Mouse (Mus musculus) left cerebral cortex, adult 2 months (tissue): ENCODE data around the gene Gm3336. TPM values are rescaled to one million over a fixed set of nuclear protein-coding genes. Genes with fewer than 3 reads are reported as not detected.

Experiments used
- DNase-seq, 2 experiments: peaks; one replicate each; pipeline ENCODE4 v3.0.0; 2021 to 2022; ENCODE audit warnings: low spot score in 2 of 2, mixed read lengths in 1 of 2; ENCODE audit errors: extremely low spot score in 1 of 2
- H3K27ac ChIP-seq: fragments of 200-600 bp; 2 replicates; pipeline ENCODE4 v1.8.1; 2022
- H3K4me3 ChIP-seq: fragments of 200-600 bp; 2 replicates; pipeline ENCODE4 v1.8.1; 2022
- CTCF ChIP-seq: fragments of 200-600 bp; IDR thresholded peaks from 2 replicates; pipeline ENCODE4 v1.8.1; 2022; ENCODE audit warnings: antibody characterized with exemption, mild to moderate bottlenecking, moderate library complexity
- intact Hi-C: fragments of 180-260 bp; cut with DNase I; formaldehyde crosslinking; loops from one replicate; pipeline ENCODE4 v1.15.1; 2025
- total RNA-seq, 2 experiments: library from RNA; stranded (reverse); gene quantifications; 2 replicates each; pipeline ENCODE4 v1.2.3; 2021

Gm3336 gene
- total RNA-seq, 2 experiments from 2014 or later = not detected

- Histone ChIP-seq H3K27ac (peak overlapping the region; percentile 100), H3K4me3 (peak overlapping the region; percentile 93)
- intact Hi-C loops = loop anchor here (1.0 to 2.0 kb wide), 2 partner anchors 56 to 144 kb away; partner anchors contain the start of gene Jund
- DNase-seq = peak; percentile 80
- TF ChIP-seq CTCF = no peak
These were observed 36.7 kb downstream of the Gm3336 start for GRCm38 (mm10) chr8:70754871-70755660.

- intact Hi-C loops = loop anchor here (1.0 to 2.0 kb wide), 2 partner anchors 57 to 145 kb away; partner anchors contain the start of gene Jund
- DNase-seq = peak in 1 of 2 experiments; percentile 18
- peak overlapping the region; percentile 93 for H3K4me3 ChIP-seq
- peak overlapping the region; percentile 100 for H3K27ac ChIP-seq
- no peak for TF ChIP-seq CTCF
These were observed 37.5 kb downstream of the Gm3336 start for GRCm38 (mm10) chr8:70755661-70756475.

GRCm38 (mm10) chr8:70756476-70757040 is 38.2 kb downstream of the Gm3336 start:
- no peak overlapping the region; the same call in 1 of the 2 replicates for H3K27ac ChIP-seq
- intact Hi-C loops = no loop called here

GRCm38 (mm10) chr8:70757523-70758307 is 39.4 kb downstream of the Gm3336 start:
- peak in 1 of 2 experiments; percentile 19 for DNase-seq
- peak; percentile 46 for TF ChIP-seq CTCF
- intact Hi-C loops = no loop called here
- no peak overlapping the region for H3K4me3 ChIP-seq
- H3K27ac ChIP-seq = no peak overlapping the region; the same call in 1 of the 2 replicates

More at GRCm38 (mm10) chr8:70756476-70757040, 38.2 kb downstream of the Gm3336 start:
- peak overlapping the region; percentile 93 for H3K4me3 ChIP-seq
- DNase-seq = peak in 1 of 2 experiments; percentile 10
- no peak for TF ChIP-seq CTCF

GRCm38 (mm10) chr8:70758308-70758615 is 39.9 kb downstream of the Gm3336 start:
- DNase-seq = no peak
- intact Hi-C loops = no loop called here
- TF ChIP-seq CTCF = no peak

GRCm38 (mm10) chr8:70758616-70759561 is 40.5 kb downstream of the Gm3336 start:
- no peak for TF ChIP-seq CTCF
- no peak overlapping the region; the same call in 1 of the 2 replicates for H3K27ac ChIP-seq
- DNase-seq = no peak
- H3K4me3 ChIP-seq = no peak overlapping the region
- intact Hi-C loops = no loop called here

More at GRCm38 (mm10) chr8:70758308-70758615, 39.9 kb downstream of the Gm3336 start:
- no peak overlapping the region for H3K4me3 ChIP-seq
- no peak overlapping the region; the same call in 1 of the 2 replicates for H3K27ac ChIP-seq

- no peak for DNase-seq
- H3K27ac ChIP-seq = peak overlapping the region; percentile 89
- H3K4me3 ChIP-seq = peak overlapping the region; percentile 61
- intact Hi-C loops = no loop called here
- TF ChIP-seq CTCF = no peak
These were observed 42.0 kb downstream of the Gm3336 start for GRCm38 (mm10) chr8:70760350-70760749.

GRCm38 (mm10) chr8:70760775-70761406 is 42.5 kb downstream of the Gm3336 start, which contains the start of gene Mpv17l2:
Mpv17l2 (minus strand) TSS chr8:70760946.
- intact Hi-C loops = no loop called here
- peak; percentile 95 to 96 for DNase-seq
- peak within 1 kb of the TSS; percentile 61 for H3K4me3 ChIP-seq
- peak within 1 kb of the TSS; percentile 92 for H3K27ac ChIP-seq
- no peak for TF ChIP-seq CTCF

- no peak overlapping the region for H3K4me3 ChIP-seq
- H3K27ac ChIP-seq = no peak overlapping the region
- intact Hi-C loops = no loop called here
- TF ChIP-seq CTCF = no peak
- no peak for DNase-seq
These were observed 43.8 kb downstream of the Gm3336 start for GRCm38 (mm10) chr8:70762118-70762517.

- intact Hi-C loops = no loop called here
- Histone ChIP-seq H3K4me3 (no peak overlapping the region), H3K27ac (no peak overlapping the region)
- no peak for DNase-seq
- TF ChIP-seq CTCF = peak; percentile 88
These were observed 45.0 kb downstream of the Gm3336 start for GRCm38 (mm10) chr8:70763354-70763753.
